Comparison of ENCODE assay signal across 19 mouse cellular contexts in genomic region chr7:125670865-125671264, GRCm38 (mm10). TPM values are rescaled to one million over a fixed set of nuclear protein-coding genes. Genes with fewer than 3 reads are reported as not detected.
A peak's percentile ranks its signal among the peaks of the same experiment; 100 is the strongest.
DNase-seq lines count a peak whose midpoint lies in the region; ATAC-seq and TF ChIP-seq lines count a peak whose summit lies in the region.
"Had no signal": no experiment of that assay in that cellular context is flagged by ENCODE, and none has a peak within 500 bp of the region (broad histone marks: within the 10 kb centered on the region; RNA-seq: fewer than 3 reads in every experiment).

No protein-coding gene starts in this region.

- DNase-seq in liver, result peak; percentile 48
- DNase-seq in liver, postnatal 0 days, result no peak
- DNase-seq in kidney, postnatal 10 days, result no peak
- no peak for DNase-seq in hindbrain, embryonic 11.5 days (ENCODE audit: low spot score)
- DNase-seq: cerebellum, adult 2 months; cerebellum, postnatal 10 days; gastrocnemius, postnatal 14 days; heart, adult 2 months; heart, postnatal 14 days had no signal

- H3K9me3 ChIP-seq in liver, postnatal 0 days (ENCODE audit: low read length), result no peaks in the 10 kb centered on the region
- no peaks in the 10 kb centered on the region for H3K9me3 ChIP-seq in liver, embryonic 12.5 days (replicated peaks)
- H3K9me3 ChIP-seq in liver, embryonic 16.5 days (replicated peaks; ENCODE audit: control insufficient read depth, low read length), result no peaks in the 10 kb centered on the region
- no peaks in the 10 kb centered on the region for H3K9me3 ChIP-seq in midbrain, embryonic 13.5 days
- no peaks in the 10 kb centered on the region for H3K9me3 ChIP-seq in hindbrain, embryonic 11.5 days (ENCODE audit: control insufficient read depth, low read length)
- H3K9me3 ChIP-seq: embryonic facial prominence, embryonic 10.5 days; forebrain, embryonic 13.5 days; heart, embryonic 15.5 days had no signal

- no peak for TF ChIP-seq CTCF in liver, postnatal 0 days (IDR thresholded peaks at IDR 0.05; ENCODE audit: low read depth)

- no peak overlapping the region for H3K4me2 ChIP-seq in liver, postnatal 0 days (ENCODE audit: low read depth, low read length)
- peak overlapping the region; percentile 49 for H3K4me2 ChIP-seq in liver, embryonic 12.5 days
- H3K4me2 ChIP-seq in liver, embryonic 16.5 days (ENCODE audit: low read depth, low read length), result peak overlapping the region; percentile 19; the same call in 1 of the 2 replicates
- no peak overlapping the region for H3K4me2 ChIP-seq in midbrain, embryonic 13.5 days (replicated peaks)
- no peak overlapping the region for H3K4me2 ChIP-seq in hindbrain, embryonic 11.5 days (replicated peaks; ENCODE audit: low read depth, low read length)
- H3K4me2 ChIP-seq: forebrain, embryonic 13.5 days; heart, embryonic 11.5 days; heart, embryonic 15.5 days; hindbrain, embryonic 14.5 days had no signal

- no peak for ATAC-seq in liver, postnatal 0 days
- ATAC-seq in liver, embryonic 12.5 days, result peak; percentile 91
- peak; percentile 80 for ATAC-seq in liver, embryonic 16.5 days (ENCODE audit: low read depth)
- ATAC-seq in midbrain, embryonic 13.5 days, result no peak
- no peak for ATAC-seq in hindbrain, embryonic 11.5 days (ENCODE audit: low FRiP score)
- ATAC-seq: activated CD4-positive, CD25-positive, alpha-beta regulatory T cell, adult 4 months; forebrain, embryonic 13.5 days; Patski had no signal

- H3K36me3 ChIP-seq in liver, postnatal 0 days (replicated peaks; ENCODE audit: insufficient read depth, low read length), result peaks cover 94% of the 10 kb centered on the region
- peaks cover 100% of the 10 kb centered on the region for H3K36me3 ChIP-seq in liver, embryonic 12.5 days
- peaks cover 61% of the 10 kb centered on the region for H3K36me3 ChIP-seq in liver, embryonic 16.5 days (ENCODE audit: control insufficient read depth, insufficient read depth)
- peaks cover 99% of the 10 kb centered on the region for H3K36me3 ChIP-seq in midbrain, embryonic 13.5 days
- peaks cover 31% of the 10 kb centered on the region for H3K36me3 ChIP-seq in hindbrain, embryonic 11.5 days (ENCODE audit: control insufficient read depth, insufficient read depth, low read length)

- 68% methylated on average over 6 of the region's 6 CpGs for WGBS in liver, postnatal 0 days (ENCODE audit: insufficient replicate concordance)
- WGBS in liver, embryonic 12.5 days (ENCODE audit: insufficient replicate concordance), result 52% methylated on average over 6 of the region's 6 CpGs
- WGBS in liver, embryonic 16.5 days (ENCODE audit: insufficient replicate concordance), result 37% methylated on average over 6 of the region's 6 CpGs
- WGBS in midbrain, embryonic 13.5 days, result 90% methylated on average over 6 of the region's 6 CpGs
- 92% methylated on average over 6 of the region's 6 CpGs for WGBS in hindbrain, embryonic 11.5 days

- no peak for TF ChIP-seq EP300 in liver, postnatal 0 days (IDR thresholded peaks at IDR 0.05; ENCODE audit: low read depth)

- no peaks in the 10 kb centered on the region for H3K27me3 ChIP-seq in liver, postnatal 0 days (ENCODE audit: insufficient read depth, low read length)
- no peaks in the 10 kb centered on the region for H3K27me3 ChIP-seq in liver, embryonic 12.5 days (replicated peaks)
- no peaks in the 10 kb centered on the region for H3K27me3 ChIP-seq in liver, embryonic 16.5 days (ENCODE audit: control insufficient read depth, insufficient read depth, low read depth, low read length)
- H3K27me3 ChIP-seq in midbrain, embryonic 13.5 days, result no peaks in the 10 kb centered on the region
- H3K27me3 ChIP-seq in hindbrain, embryonic 11.5 days (ENCODE audit: control insufficient read depth, insufficient read depth, low read length), result no peaks in the 10 kb centered on the region
- H3K27me3 ChIP-seq: forebrain, embryonic 13.5 days; heart, embryonic 15.5 days; Patski had no signal

- H3K9ac ChIP-seq in liver, postnatal 0 days (replicated peaks), result no peak overlapping the region
- H3K9ac ChIP-seq in liver, embryonic 12.5 days, result peak overlapping the region; percentile 15
- H3K9ac ChIP-seq in liver, embryonic 16.5 days (ENCODE audit: low read depth, low read length), result no peak overlapping the region
- H3K9ac ChIP-seq in midbrain, embryonic 13.5 days (replicated peaks), result no peak overlapping the region
- no peak overlapping the region for H3K9ac ChIP-seq in hindbrain, embryonic 11.5 days (ENCODE audit: low read depth, low read length)
- H3K9ac ChIP-seq: forebrain, embryonic 13.5 days; heart, embryonic 15.5 days; hindbrain, embryonic 14.5 days had no signal

- no peaks in the 10 kb centered on the region for H3K4me1 ChIP-seq in liver, postnatal 0 days (ENCODE audit: insufficient read depth)
- H3K4me1 ChIP-seq in liver, embryonic 12.5 days, result peaks cover 26% of the 10 kb centered on the region
- peaks cover 15% of the 10 kb centered on the region for H3K4me1 ChIP-seq in liver, embryonic 16.5 days (ENCODE audit: control insufficient read depth, low read depth, low read length)
- H3K4me1 ChIP-seq in midbrain, embryonic 13.5 days (replicated peaks), result no peaks in the 10 kb centered on the region
- no peaks in the 10 kb centered on the region for H3K4me1 ChIP-seq in hindbrain, embryonic 11.5 days (replicated peaks; ENCODE audit: control insufficient read depth, insufficient read depth, low read length)
- H3K4me1 ChIP-seq: embryonic facial prominence, embryonic 10.5 days; forebrain, embryonic 13.5 days; heart, embryonic 15.5 days had no signal

- H3K4me3 ChIP-seq in liver, postnatal 0 days (ENCODE audit: low read depth, low read length), result no peak overlapping the region
- no peak overlapping the region for H3K4me3 ChIP-seq in liver, embryonic 12.5 days
- H3K4me3 ChIP-seq in liver, embryonic 16.5 days (ENCODE audit: low read depth, low read length), result no peak overlapping the region
- no peak overlapping the region for H3K4me3 ChIP-seq in midbrain, embryonic 13.5 days (replicated peaks)
- no peak overlapping the region for H3K4me3 ChIP-seq in hindbrain, embryonic 11.5 days (ENCODE audit: low read depth, low read length)
- H3K4me3 ChIP-seq: embryonic facial prominence, embryonic 10.5 days; forebrain, embryonic 13.5 days; heart, adult 2 months; heart, embryonic 15.5 days had no signal

- no peak overlapping the region for H3K27ac ChIP-seq in liver, postnatal 0 days (ENCODE audit: low read depth)
- peak overlapping the region; percentile 62 for H3K27ac ChIP-seq in liver, embryonic 12.5 days
- H3K27ac ChIP-seq in liver, embryonic 16.5 days (ENCODE audit: low read length), result no peak overlapping the region
- H3K27ac ChIP-seq in midbrain, embryonic 13.5 days, result no peak overlapping the region
- no peak overlapping the region for H3K27ac ChIP-seq in hindbrain, embryonic 11.5 days (ENCODE audit: low read depth, low read length)
- H3K27ac ChIP-seq: embryonic facial prominence, embryonic 10.5 days; forebrain, embryonic 13.5 days; heart, adult 2 months; heart, embryonic 15.5 days; hindbrain, embryonic 14.5 days had no signal

RNA-seq across cellular contexts. Expression of gene Gtf3c1, which starts 36.7 kb away (rescaled TPM):
- polyA plus RNA-seq in liver, postnatal 0 days (2015; fragmentation: Nextera tagmentation; extraction: Ambion mirVana), result 3.3 and 4.8 TPM in 2 replicates
- 16.5 and 17.8 TPM in 2 replicates for polyA plus RNA-seq in liver, embryonic 12.5 days (2016; fragmentation: Nextera tagmentation; extraction: Ambion mirVana)
- polyA plus RNA-seq in liver, embryonic 16.5 days (2015; fragmentation: Nextera tagmentation; extraction: Ambion mirVana), result 7.1 and 7.3 TPM in 2 replicates
- polyA plus RNA-seq in midbrain, embryonic 13.5 days (2015; fragmentation: Nextera tagmentation; extraction: Ambion mirVana), result 37.0 and 42.3 TPM in 2 replicates
- polyA plus RNA-seq in hindbrain, embryonic 11.5 days (2014; fragmentation: Nextera tagmentation; extraction: Ambion mirVana), result 33.3 and 45.8 TPM in 2 replicates

RNA-seq across cellular contexts. Expression of gene D430042O09Rik, which starts 36.8 kb away (rescaled TPM):
- polyA plus RNA-seq in liver, postnatal 0 days (2015; fragmentation: Nextera tagmentation; extraction: Ambion mirVana), result 1.2 and 1.3 TPM in 2 replicates
- polyA plus RNA-seq in liver, embryonic 12.5 days (2016; fragmentation: Nextera tagmentation; extraction: Ambion mirVana), result 3.4 and 3.5 TPM in 2 replicates
- polyA plus RNA-seq in liver, embryonic 16.5 days (2015; fragmentation: Nextera tagmentation; extraction: Ambion mirVana), result 2.0 and 2.3 TPM in 2 replicates
- polyA plus RNA-seq in midbrain, embryonic 13.5 days (2015; fragmentation: Nextera tagmentation; extraction: Ambion mirVana), result 7.5 and 9.2 TPM in 2 replicates
- 8.0 TPM in 2 replicates for polyA plus RNA-seq in hindbrain, embryonic 11.5 days (2014; fragmentation: Nextera tagmentation; extraction: Ambion mirVana)

Comparison
In these comparisons a context has a peak if more than half of its experiments do, and no peak if none do; other contexts are left out.
1. ATAC-seq: peak in liver, embryonic 12.5 days (single experiment) and liver, embryonic 16.5 days (single experiment); none in liver, postnatal 0 days (single experiment), midbrain, embryonic 13.5 days (single experiment) and hindbrain, embryonic 11.5 days (single experiment).
2. H3K4me2 ChIP-seq: peak in liver, embryonic 12.5 days (single experiment) and liver, embryonic 16.5 days (single experiment); none in liver, postnatal 0 days (single experiment), midbrain, embryonic 13.5 days (single experiment) and hindbrain, embryonic 11.5 days (single experiment).